Mouse (Mus musculus) layer of hippocampus, adult 18-20 months (tissue): ENCODE measurements around the gene Mapre3. TPM values are rescaled to one million over a fixed set of nuclear protein-coding genes. Genes with fewer than 3 reads are reported as not detected.

Experiments
- total RNA-seq, 2 experiments: library from RNA; stranded (reverse); gene quantifications; 2 replicates each; pipeline ENCODE4 v1.2.3; 2021

Mapre3 gene
- total RNA-seq, 2 experiments from 2014 or later, result 216 to 227 TPM

Other genes starting within 250 kb of the Mapre3 start
- gene Kcnk3, start 226.5 kb upstream of the Mapre3 start, total RNA-seq, result 10 to 100 TPM; 11.2 to 12.9 TPM
- 10 to 100 TPM; 36.2 to 40.6 TPM for gene Slc35f6, start 166.7 kb upstream of the Mapre3 start, total RNA-seq
- gene Cenpa, start 147.9 kb upstream of the Mapre3 start, total RNA-seq, result 1 to 10 TPM; 3.5 to 4.6 TPM
- gene Dpysl5, start 103.1 kb upstream of the Mapre3 start, total RNA-seq, result 10 to 100 TPM; 22.8 to 27.1 TPM
- 10 to 100 TPM; 63.6 to 63.7 TPM for gene Tmem214, start 53.4 kb downstream of the Mapre3 start, total RNA-seq
- gene Agbl5, start 74.1 kb downstream of the Mapre3 start, total RNA-seq, result 10 to 100 TPM; 11.5 to 13.3 TPM
- gene Ost4, start 93.1 kb downstream of the Mapre3 start, total RNA-seq, result 10 to 100 TPM; 97.5 to 98.5 TPM
- 1 to 10 TPM; 1.9 TPM for gene Emilin1, start 98.8 kb downstream of the Mapre3 start, total RNA-seq
- gene Khk, start 106.8 kb downstream of the Mapre3 start, total RNA-seq, result 10 to 100 TPM; 14.8 to 16.3 TPM
- 10 to 100 TPM; 15.0 to 16.2 TPM for gene Cgref1, start 130.9 kb downstream of the Mapre3 start, total RNA-seq
- 100 to 1,000 TPM; 119 to 125 TPM for gene Preb, start 145.7 kb downstream of the Mapre3 start, total RNA-seq
- gene Tcf23, start 154.0 kb downstream of the Mapre3 start, total RNA-seq, result under 1 TPM; 0.12 to 0.30 TPM
- gene Atraid, start 233.7 kb downstream of the Mapre3 start, total RNA-seq, result 10 to 100 TPM; 68.1 to 70.0 TPM
- gene Slc5a6, start 234.3 kb downstream of the Mapre3 start, total RNA-seq, result 10 to 100 TPM; 14.9 to 17.6 TPM
- 10 to 100 TPM; 20.0 to 20.9 TPM for gene Cad, start 240.1 kb downstream of the Mapre3 start, total RNA-seq